Mouse (Mus musculus) kidney, adult 2 months (tissue): ENCODE results near the gene Pik3c2a.

Experiments used
- CTCF ChIP-seq: fragments of 200-500 bp; conservative IDR thresholded peaks from 2 replicates; pipeline ENCODE4 v1.5.1; 2011; ENCODE audit warnings: low read depth, mild to moderate bottlenecking, control low read depth, low read length, moderate library complexity, mixed read lengths; ENCODE audit not compliant: insufficient read depth, insufficient read length
- POLR2A ChIP-seq: fragments of 200-500 bp; IDR thresholded peaks from one replicate; pipeline ENCODE4 v1.6.1; 2011; ENCODE audit warnings: low read depth, low read length, control low read depth

DNA sequence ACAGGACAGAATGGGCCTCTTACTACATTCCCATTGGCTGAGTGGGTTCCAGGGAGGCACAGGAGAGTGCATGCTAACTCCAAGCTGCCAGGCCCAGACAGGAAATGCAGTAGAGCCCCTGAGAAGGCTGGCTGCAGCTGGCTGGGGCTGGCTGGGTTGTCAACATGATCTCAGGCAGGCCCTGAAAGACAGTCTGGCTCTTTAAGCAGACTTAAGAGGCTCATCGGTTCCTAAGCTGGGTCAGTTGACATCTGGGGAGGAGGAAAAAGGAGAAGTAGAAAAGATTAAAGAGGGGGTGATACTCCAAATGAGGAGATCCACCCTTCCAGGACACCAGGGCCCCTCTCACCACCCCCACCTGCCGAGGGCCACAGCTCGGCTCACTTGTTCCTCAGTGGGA lies 148.3 kb downstream of the Pik3c2a start:
- TF ChIP-seq CTCF (no peak), POLR2A (no peak)
